Mouse (Mus musculus) midbrain, embryonic 10.5 days (tissue): ENCODE measurements around the gene Sema6c. TPM values are rescaled to one million over a fixed set of nuclear protein-coding genes. Genes with fewer than 3 reads are reported as not detected.
"Not testable (repeated sequence)": the region's sequence is repeated elsewhere in the genome, so short reads cannot be mapped to it uniquely, and the experiment has no call there.

Source experiments
- DNase-seq: peaks from one replicate; pipeline ENCODE4 v3.0.0-alpha.2; 2017; ENCODE audit warnings: low spot score
- H3K27ac ChIP-seq: fragments of 300-500 bp; sonication (generic); replicated peaks from 2 replicates; pipeline ENCODE4 v1.5.1; 2016; ENCODE audit warnings: mild to moderate bottlenecking
- H3K27me3 ChIP-seq: fragments of 300-500 bp; sonication (generic); 2 replicates; pipeline ENCODE4 v1.6.1; 2016; ENCODE audit warnings: low read depth, mild to moderate bottlenecking; ENCODE audit not compliant: poor library complexity, severe bottlenecking
- H3K36me3 ChIP-seq: fragments of 300-500 bp; sonication (generic); 2 replicates; pipeline ENCODE4 v1.6.1; 2016; ENCODE audit warnings: mild to moderate bottlenecking, moderate library complexity
- H3K4me1 ChIP-seq: fragments of 300-500 bp; sonication (generic); 2 replicates; pipeline ENCODE4 v1.6.1; 2016
- H3K4me3 ChIP-seq: fragments of 300-500 bp; sonication (generic); 2 replicates; pipeline ENCODE4 v1.5.1; 2016; ENCODE audit warnings: mild to moderate bottlenecking, moderate library complexity
- H3K9me3 ChIP-seq: fragments of 300-500 bp; sonication (generic); replicated peaks from 2 replicates; pipeline ENCODE4 v1.6.1; 2016; ENCODE audit warnings: mild to moderate bottlenecking
- WGBS: fragments of 180-500 bp; shearing (Covaris S2); methylation state at CpG from one replicate; pipeline ENCODE4 v1.1.7; 2016; 5-methylcytosine and 5-hydroxymethylcytosine counted together
- polyA plus RNA-seq: library from polyadenylated mRNA; unstranded; fragments of >200 nt; fragmentation: Nextera tagmentation; extraction: Ambion mirVana; gene quantifications from 2 replicates; pipeline ENCODE4 v1.2.1, GENCODE M21; 2016

The Sema6c gene
- polyA plus RNA-seq: 7.6 and 10.8 TPM in 2 replicates

- Histone ChIP-seq H3K27me3 (peaks cover 44% of the 10 kb centered on the region), H3K36me3 (peaks cover 14% of the 10 kb centered on the region)
- WGBS: under 1% methylated on average over 66 of the region's 66 CpGs
These were observed at the start of gene Sema6c for GRCm38 (mm10) chr3:95159987-95160963. TSS of gene Sema6c (plus strand) at chr3:95160457.

GRCm38 (mm10) chr3:95110911-95111726 is 49.1 kb upstream of the Sema6c start, which contains the start of gene Vps72:
TSS of gene Vps72 (plus strand) at chr3:95111022.
- Histone ChIP-seq H3K27ac (peak within 1 kb of the TSS; percentile 96), H3K4me1 (peaks cover 12% of the 10 kb centered on the region), H3K36me3 (peaks cover 28% of the 10 kb centered on the region), H3K27me3 (no peaks in the 10 kb centered on the region), H3K4me3 (peak within 1 kb of the TSS; percentile 81), H3K9me3 (no peaks in the 10 kb centered on the region)
- 1% methylated on average over 54 of the region's 54 CpGs for WGBS
- DNase-seq: peak; percentile 93

More at GRCm38 (mm10) chr3:95159987-95160963, at the start of gene Sema6c:
- peak; percentile 90 for DNase-seq
- H3K27ac ChIP-seq: peak within 1 kb of the TSS; percentile 89
- H3K9me3 ChIP-seq: no peaks in the 10 kb centered on the region
- peak within 1 kb of the TSS; percentile 84 for H3K4me3 ChIP-seq
- peaks cover 50% of the 10 kb centered on the region for H3K4me1 ChIP-seq

- 94% methylated on average over 1 of the region's 1 CpGs for WGBS
- Histone ChIP-seq H3K36me3 (peaks cover 43% of the 10 kb centered on the region), H3K27ac (no peak overlapping the region), H3K4me3 (peak overlapping the region; percentile 81; the same call in 1 of the 2 replicates), H3K27me3 (no peaks in the 10 kb centered on the region), H3K9me3 (no peaks in the 10 kb centered on the region), H3K4me1 (peaks cover 12% of the 10 kb centered on the region)
- no peak for DNase-seq
These were observed 47.5 kb upstream of the Sema6c start for GRCm38 (mm10) chr3:95112760-95113159.

GRCm38 (mm10) chr3:95117751-95118150 is 42.5 kb upstream of the Sema6c start:
- no peaks in the 10 kb centered on the region for H3K27me3 ChIP-seq
- peaks cover 2% of the 10 kb centered on the region; the same call in 1 of the 2 replicates for H3K4me1 ChIP-seq
- H3K36me3 ChIP-seq: peaks cover 92% of the 10 kb centered on the region
- no peak overlapping the region for H3K4me3 ChIP-seq
- H3K9me3 ChIP-seq: no peaks in the 10 kb centered on the region
- DNase-seq: no peak
- H3K27ac ChIP-seq: no peak overlapping the region
- 96% methylated on average over 2 of the region's 2 CpGs for WGBS

GRCm38 (mm10) chr3:95121580-95121979 is 38.7 kb upstream of the Sema6c start:
- no peak overlapping the region for H3K27ac ChIP-seq
- DNase-seq: no peak
- H3K36me3 ChIP-seq: peaks cover 76% of the 10 kb centered on the region
- no peak overlapping the region for H3K4me3 ChIP-seq
- no peaks in the 10 kb centered on the region for H3K9me3 ChIP-seq
- no peaks in the 10 kb centered on the region; the same call in 1 of the 2 replicates for H3K4me1 ChIP-seq
- 89% methylated on average over 6 of the region's 6 CpGs for WGBS
- H3K27me3 ChIP-seq: no peaks in the 10 kb centered on the region

GRCm38 (mm10) chr3:95124246-95124645 is 36.0 kb upstream of the Sema6c start, which contains the start of gene Tmod4:
TSS of gene Tmod4 (plus strand) at chr3:95124476.
- Histone ChIP-seq H3K4me3 (no peak within 1 kb of the TSS), H3K4me1 (no peaks in the 10 kb centered on the region; the same call in 1 of the 2 replicates), H3K27me3 (no peaks in the 10 kb centered on the region), H3K36me3 (peaks cover 58% of the 10 kb centered on the region), H3K9me3 (no peaks in the 10 kb centered on the region), H3K27ac (no peak within 1 kb of the TSS)
- DNase-seq: no peak
- 73% methylated on average over 6 of the region's 6 CpGs for WGBS

- H3K9me3 ChIP-seq: no peaks in the 10 kb centered on the region
- peaks cover 58% of the 10 kb centered on the region for H3K36me3 ChIP-seq
- H3K27ac ChIP-seq: no peak overlapping the region
- no peak for DNase-seq
- H3K27me3 ChIP-seq: no peaks in the 10 kb centered on the region
- no peak overlapping the region for H3K4me3 ChIP-seq
- 52% methylated on average over 5 of the region's 5 CpGs for WGBS
- H3K4me1 ChIP-seq: no peaks in the 10 kb centered on the region; the same call in 1 of the 2 replicates
These were observed 35.3 kb upstream of the Sema6c start for GRCm38 (mm10) chr3:95124972-95125371.

GRCm38 (mm10) chr3:95129226-95129651 is 31.0 kb upstream of the Sema6c start:
- DNase-seq: no peak
- H3K36me3 ChIP-seq: peaks cover 43% of the 10 kb centered on the region
- no peak overlapping the region for H3K27ac ChIP-seq
- whole genome bisulfite sequencing: 68% methylated on average over 6 of the region's 6 CpGs
- H3K27me3 ChIP-seq: no peaks in the 10 kb centered on the region
- H3K9me3 ChIP-seq: no peaks in the 10 kb centered on the region
- no peak overlapping the region for H3K4me3 ChIP-seq
- H3K4me1 ChIP-seq: peaks cover 8% of the 10 kb centered on the region

- H3K27me3 ChIP-seq: no peaks in the 10 kb centered on the region
- H3K9me3 ChIP-seq: no peaks in the 10 kb centered on the region
- WGBS: 90% methylated on average over 5 of the region's 5 CpGs
- H3K27ac ChIP-seq: no peak overlapping the region
- no peak overlapping the region for H3K4me3 ChIP-seq
- DNase-seq: no peak
- H3K4me1 ChIP-seq: peaks cover 12% of the 10 kb centered on the region
- H3K36me3 ChIP-seq: peaks cover 42% of the 10 kb centered on the region
These were observed 30.2 kb upstream of the Sema6c start for GRCm38 (mm10) chr3:95130081-95130480.

- H3K9me3 ChIP-seq, H3K27ac ChIP-seq, DNase-seq, H3K27me3 ChIP-seq: not testable (repeated sequence)
- Histone ChIP-seq H3K4me1 (peaks cover 26% of the 10 kb centered on the region), H3K4me3 (peak overlapping the region; percentile 74; the same call in 1 of the 2 replicates), H3K36me3 (peaks cover 42% of the 10 kb centered on the region)
- WGBS: 89% methylated on average over 2 of the region's 2 CpGs
These were observed 27.9 kb upstream of the Sema6c start for GRCm38 (mm10) chr3:95132389-95132788.

GRCm38 (mm10) chr3:95133176-95133575 is 27.1 kb upstream of the Sema6c start:
- no peak for DNase-seq
- Histone ChIP-seq H3K9me3 (no peaks in the 10 kb centered on the region), H3K4me3 (peak overlapping the region; percentile 74), H3K27me3 (no peaks in the 10 kb centered on the region), H3K27ac (peak overlapping the region; percentile 89), H3K36me3 (peaks cover 46% of the 10 kb centered on the region), H3K4me1 (peaks cover 26% of the 10 kb centered on the region)
- WGBS: 66% methylated on average over 11 of the region's 11 CpGs

GRCm38 (mm10) chr3:95133680-95134101 is 26.6 kb upstream of the Sema6c start, which contains the start of the genes Scnm1 and Lysmd1:
TSS of gene Scnm1 (minus strand) at chr3:95134011.
TSS of gene Lysmd1 (plus strand) at chr3:95134088.
- WGBS: under 1% methylated on average over 20 of the region's 20 CpGs
- H3K9me3 ChIP-seq: no peaks in the 10 kb centered on the region
- H3K4me1 ChIP-seq: peaks cover 26% of the 10 kb centered on the region
- H3K27me3 ChIP-seq: no peaks in the 10 kb centered on the region
- peak within 1 kb of the TSS; percentile 74 for H3K4me3 ChIP-seq
- DNase-seq: peak; percentile 89
- peaks cover 43% of the 10 kb centered on the region for H3K36me3 ChIP-seq
- peak within 1 kb of the TSS; percentile 89 for H3K27ac ChIP-seq
